32 mouse cellular contexts compared by ENCODE assay signal in the genomic region with DNA sequence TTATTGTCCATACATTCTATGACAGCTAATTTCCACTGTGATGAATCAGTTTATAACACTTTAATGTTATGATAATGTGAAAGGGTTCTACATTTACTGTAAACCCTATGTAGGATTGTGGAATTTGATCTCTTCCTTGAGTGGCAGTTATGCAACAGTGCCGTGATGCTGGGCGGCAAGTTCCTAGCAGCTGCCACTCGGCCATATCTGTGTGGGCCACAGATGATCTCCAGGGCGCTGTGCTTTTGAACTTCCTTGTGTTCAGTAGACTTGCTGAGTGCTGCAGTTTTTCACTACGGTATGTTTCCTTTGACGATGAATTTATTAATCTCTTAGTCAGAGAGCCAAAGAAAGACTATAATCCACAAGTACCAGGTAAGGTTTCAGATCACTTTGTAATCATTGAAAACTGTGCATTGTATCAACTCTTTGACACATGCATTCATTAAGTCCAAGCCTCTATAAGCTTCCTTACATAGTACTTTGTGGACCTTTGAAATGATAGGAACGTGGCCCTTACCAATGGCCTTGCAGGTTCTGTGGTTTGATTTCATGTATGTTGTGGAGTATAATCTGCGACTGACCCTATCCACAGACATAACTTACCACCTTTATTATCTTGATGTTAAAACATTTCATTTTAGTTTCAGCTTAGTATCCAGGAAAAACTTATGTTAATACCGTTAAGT.
DNase-seq lines count a peak whose midpoint lies in the region; ATAC-seq and TF ChIP-seq lines count a peak whose summit lies in the region.
"Had no signal": no experiment of that assay in that cellular context is flagged by ENCODE, and none has a peak within 500 bp of the region (broad histone marks: within the 10 kb centered on the region; RNA-seq: fewer than 3 reads in every experiment).

No protein-coding gene starts in this region.

- no peaks in the 10 kb centered on the region for H3K27me3 ChIP-seq in liver, embryonic 11.5 days (replicated peaks; ENCODE audit: control insufficient read depth, insufficient read depth, low read length)
- no peaks in the 10 kb centered on the region for H3K27me3 ChIP-seq in liver, embryonic 12.5 days (replicated peaks)
- no peaks in the 10 kb centered on the region for H3K27me3 ChIP-seq in intestine, embryonic 15.5 days (replicated peaks)
- H3K27me3 ChIP-seq in liver, embryonic 13.5 days, result no peaks in the 10 kb centered on the region
- no peaks in the 10 kb centered on the region for H3K27me3 ChIP-seq in small intestine, adult 2 months (ENCODE audit: control insufficient read depth, insufficient read depth, low read length)
- H3K27me3 ChIP-seq: embryonic facial prominence, embryonic 13.5 days; heart, embryonic 13.5 days; neural tube, embryonic 12.5 days had no signal

- no peak overlapping the region for H3K27ac ChIP-seq in liver, embryonic 11.5 days (ENCODE audit: low read depth, low read length)
- H3K27ac ChIP-seq in liver, embryonic 12.5 days, result no peak overlapping the region
- no peak overlapping the region for H3K27ac ChIP-seq in intestine, embryonic 15.5 days
- H3K27ac ChIP-seq in liver, embryonic 13.5 days, result no peak overlapping the region
- peak overlapping the region; percentile 17 for H3K27ac ChIP-seq in small intestine, adult 2 months (ENCODE audit: insufficient read depth, low read depth, low read length)
- H3K27ac ChIP-seq: embryonic facial prominence, embryonic 13.5 days; gastrocnemius, adult 2 months; heart, embryonic 13.5 days; hindbrain, postnatal 0 days; kidney, postnatal 0 days; neural tube, embryonic 12.5 days; stomach, postnatal 0 days had no signal

- no peak overlapping the region for H3K9ac ChIP-seq in liver, embryonic 11.5 days (ENCODE audit: low read depth, low read length)
- no peak overlapping the region for H3K9ac ChIP-seq in liver, embryonic 12.5 days
- H3K9ac ChIP-seq in intestine, embryonic 15.5 days, result no peak overlapping the region
- H3K9ac ChIP-seq in liver, embryonic 13.5 days, result no peak overlapping the region
- H3K9ac ChIP-seq: embryonic facial prominence, embryonic 13.5 days; heart, embryonic 13.5 days; neural tube, embryonic 12.5 days had no signal

- 0 out of 2 replicates have a peak, but pooled peaks have one; percentile 39 for ATAC-seq in liver, embryonic 11.5 days (replicated peaks; ENCODE audit: low FRiP score)
- ATAC-seq in liver, embryonic 12.5 days, result no peak
- peak; percentile 80 for ATAC-seq in intestine, embryonic 15.5 days
- peak; percentile 57 for ATAC-seq in liver, embryonic 13.5 days (ENCODE audit: low read depth)
- no peak for ATAC-seq in monocyte, adult 5-6 weeks (replicated peaks; ENCODE audit: insufficient number of reproducible peaks, low FRiP score, low TSS enrichment, poor library complexity, severe bottlenecking)
- ATAC-seq: forebrain, embryonic 16.5 days; hindbrain, postnatal 0 days; midbrain, embryonic 16.5 days had no signal

- WGBS in liver, embryonic 11.5 days, result 75% methylated on average over 9 of the region's 9 CpGs
- WGBS in liver, embryonic 12.5 days (ENCODE audit: insufficient replicate concordance), result 67% methylated on average over 9 of the region's 9 CpGs
- 84% methylated on average over 9 of the region's 9 CpGs for WGBS in intestine, embryonic 15.5 days
- 59% methylated on average over 9 of the region's 9 CpGs for WGBS in liver, embryonic 13.5 days (ENCODE audit: insufficient replicate concordance)
- 50% methylated on average over 9 of the region's 9 CpGs for WGBS in small intestine, adult 2 months

- no peak overlapping the region for H3K4me2 ChIP-seq in liver, embryonic 11.5 days
- H3K4me2 ChIP-seq in liver, embryonic 12.5 days, result no peak overlapping the region
- no peak overlapping the region for H3K4me2 ChIP-seq in intestine, embryonic 15.5 days (replicated peaks)
- H3K4me2 ChIP-seq in liver, embryonic 13.5 days, result no peak overlapping the region
- H3K4me2 ChIP-seq: embryonic facial prominence, embryonic 13.5 days; heart, embryonic 13.5 days; midbrain, embryonic 11.5 days; neural tube, embryonic 12.5 days had no signal

- DNase-seq in liver, embryonic 11.5 days (ENCODE audit: low spot score), result no peak
- no peak for DNase-seq in liver, embryonic 13.5 days
- DNase-seq in urinary bladder, postnatal 36 days (ENCODE audit: low spot score in 2 of 2), result no peak
- DNase-seq: adrenal gland, postnatal 14 days; cerebellum, adult 11 months; cerebellum, adult 9-10 months; cerebellum, postnatal 36 days; embryo, embryonic 11 days; gastrocnemius, adult 2 months; heart, postnatal 10 days; kidney, adult 8-10 months; kidney, postnatal 4 days; layer of hippocampus, postnatal 36 days; lung, postnatal 10 days; right cerebral cortex, adult 18-20 months; thymus, adult 18-20 months; thymus, postnatal 4 days had no signal

- H3K36me3 ChIP-seq in liver, embryonic 11.5 days (ENCODE audit: control insufficient read depth, insufficient read depth, low read length), result no peaks in the 10 kb centered on the region; the same call in 1 of the 2 replicates
- 0 out of 2 replicates have a peak, but pooled peaks cover 4% of the 10 kb centered on the region for H3K36me3 ChIP-seq in liver, embryonic 12.5 days
- no peaks in the 10 kb centered on the region for H3K36me3 ChIP-seq in intestine, embryonic 15.5 days
- no peaks in the 10 kb centered on the region for H3K36me3 ChIP-seq in liver, embryonic 13.5 days
- H3K36me3 ChIP-seq in small intestine, adult 2 months (ENCODE audit: control insufficient read depth, insufficient read depth, low read length), result 0 out of 2 replicates have a peak, but pooled peaks cover 3% of the 10 kb centered on the region
- H3K36me3 ChIP-seq: neural tube, embryonic 12.5 days had no signal

- H3K9me3 ChIP-seq in liver, embryonic 11.5 days (ENCODE audit: control insufficient read depth, low read length), result no peaks in the 10 kb centered on the region
- H3K9me3 ChIP-seq in liver, embryonic 12.5 days (replicated peaks), result no peaks in the 10 kb centered on the region
- H3K9me3 ChIP-seq in intestine, embryonic 15.5 days, result no peaks in the 10 kb centered on the region
- H3K9me3 ChIP-seq in liver, embryonic 13.5 days (replicated peaks), result no peaks in the 10 kb centered on the region
- H3K9me3 ChIP-seq: embryonic facial prominence, embryonic 13.5 days; heart, embryonic 13.5 days; neural tube, embryonic 12.5 days had no signal

- no peak for TF ChIP-seq CTCF in small intestine, adult 2 months (IDR thresholded peaks at IDR 0.05; ENCODE audit: extremely low read depth, insufficient read length, insufficient replicate concordance, low read depth, low read length)

- H3K4me1 ChIP-seq in liver, embryonic 11.5 days (replicated peaks; ENCODE audit: control insufficient read depth, insufficient read depth, low read length), result no peaks in the 10 kb centered on the region
- no peaks in the 10 kb centered on the region for H3K4me1 ChIP-seq in liver, embryonic 12.5 days
- no peaks in the 10 kb centered on the region for H3K4me1 ChIP-seq in intestine, embryonic 15.5 days (replicated peaks)
- no peaks in the 10 kb centered on the region for H3K4me1 ChIP-seq in liver, embryonic 13.5 days (replicated peaks)
- peaks cover 2% of the 10 kb centered on the region; the same call in 1 of the 2 replicates for H3K4me1 ChIP-seq in small intestine, adult 2 months (ENCODE audit: control insufficient read depth, insufficient read depth, insufficient read length, low read length)
- H3K4me1 ChIP-seq: embryonic facial prominence, embryonic 13.5 days; neural tube, embryonic 12.5 days had no signal

- no peak for TF ChIP-seq POLR2A in small intestine, adult 2 months (IDR thresholded peaks at IDR 0.05; ENCODE audit: low read depth, low read length)

- no peak overlapping the region for H3K4me3 ChIP-seq in liver, embryonic 11.5 days (ENCODE audit: low read depth, low read length)
- H3K4me3 ChIP-seq in liver, embryonic 12.5 days, result no peak overlapping the region
- no peak overlapping the region for H3K4me3 ChIP-seq in intestine, embryonic 15.5 days (replicated peaks)
- H3K4me3 ChIP-seq in liver, embryonic 13.5 days (replicated peaks), result no peak overlapping the region
- no peak overlapping the region for H3K4me3 ChIP-seq in small intestine, adult 2 months (ENCODE audit: low read depth, low read length)
- H3K4me3 ChIP-seq: embryonic facial prominence, embryonic 13.5 days; erythroblast, embryonic 14.5 days; gastrocnemius, adult 2 months; heart, embryonic 13.5 days; myocyte; neural tube, embryonic 12.5 days had no signal

Comparison
In these comparisons a context has a peak if more than half of its experiments do, and no peak if none do; other contexts are left out.
1. ATAC-seq: peak in liver, embryonic 11.5 days (single experiment), intestine, embryonic 15.5 days (single experiment) and liver, embryonic 13.5 days (single experiment); none in liver, embryonic 12.5 days (single experiment) and monocyte, adult 5-6 weeks (single experiment).